Mouse (Mus musculus) liver, embryonic 15.5 days (tissue): Measurements from ENCODE around the gene Mt4. TPM values are rescaled to one million over a fixed set of nuclear protein-coding genes. Genes with fewer than 3 reads are reported as not detected.
A peak's percentile ranks its signal among the peaks of the same experiment; 100 is the strongest.
"Not testable (repeated sequence)": the region's sequence is repeated elsewhere in the genome, so short reads cannot be mapped to it uniquely, and the experiment has no call there.

Experiments used
- ATAC-seq: fragments of 200-750 bp; cut with Nextera tagmentation; 2 replicates; pipeline ENCODE4 v1.8.0; 2017; ENCODE audit warnings: moderate number of reproducible peaks, mild to moderate bottlenecking, moderate library complexity; ENCODE audit not compliant: insufficient read depth
- H3K27ac ChIP-seq: fragments of 300-500 bp; sonication (generic); replicated peaks from 2 replicates; pipeline ENCODE4 v1.5.1; 2015; ENCODE audit warnings: mild to moderate bottlenecking, inconsistent platforms
- H3K27me3 ChIP-seq: fragments of 300-500 bp; sonication (generic); 2 replicates; pipeline ENCODE4 v1.6.1; 2015; ENCODE audit warnings: mild to moderate bottlenecking, inconsistent platforms
- H3K36me3 ChIP-seq: fragments of 300-500 bp; sonication (generic); replicated peaks from 2 replicates; pipeline ENCODE4 v1.6.1; 2015; ENCODE audit warnings: moderate library complexity, mild to moderate bottlenecking, inconsistent platforms
- H3K4me1 ChIP-seq: fragments of 300-500 bp; sonication (generic); replicated peaks from 2 replicates; pipeline ENCODE4 v1.6.1; 2015; ENCODE audit warnings: inconsistent platforms
- H3K4me2 ChIP-seq: fragments of 300-500 bp; sonication (generic); 2 replicates; pipeline ENCODE4 v1.6.1; 2015; ENCODE audit warnings: moderate library complexity, mild to moderate bottlenecking, inconsistent platforms
- H3K4me3 ChIP-seq: fragments of 300-500 bp; sonication (generic); replicated peaks from 2 replicates; pipeline ENCODE4 v1.5.1; 2015; ENCODE audit warnings: mild to moderate bottlenecking, inconsistent platforms
- H3K9ac ChIP-seq: fragments of 300-500 bp; sonication (generic); 2 replicates; pipeline ENCODE4 v1.6.1; 2015; ENCODE audit warnings: moderate library complexity, mild to moderate bottlenecking, inconsistent platforms
- H3K9me3 ChIP-seq: fragments of 300-500 bp; sonication (generic); replicated peaks from 2 replicates; pipeline ENCODE4 v1.6.1; 2016; ENCODE audit warnings: inconsistent platforms
- WGBS: fragments of 180-500 bp; shearing (Covaris S2); methylation state at CpG from one replicate; pipeline ENCODE4 v1.1.7; 2015; ENCODE audit warnings: mixed read lengths; ENCODE audit not compliant: insufficient replicate concordance; 5-methylcytosine and 5-hydroxymethylcytosine counted together
- polyA plus RNA-seq: library from polyadenylated mRNA; unstranded; fragments of >200 nt; fragmentation: Nextera tagmentation; extraction: Ambion mirVana; gene quantifications from 2 replicates; pipeline ENCODE4 v1.2.1, GENCODE M21; 2015

The Mt4 gene
- polyA plus RNA-seq, 1 experiment from 2014 or later, result 1.2 TPM

DNA sequence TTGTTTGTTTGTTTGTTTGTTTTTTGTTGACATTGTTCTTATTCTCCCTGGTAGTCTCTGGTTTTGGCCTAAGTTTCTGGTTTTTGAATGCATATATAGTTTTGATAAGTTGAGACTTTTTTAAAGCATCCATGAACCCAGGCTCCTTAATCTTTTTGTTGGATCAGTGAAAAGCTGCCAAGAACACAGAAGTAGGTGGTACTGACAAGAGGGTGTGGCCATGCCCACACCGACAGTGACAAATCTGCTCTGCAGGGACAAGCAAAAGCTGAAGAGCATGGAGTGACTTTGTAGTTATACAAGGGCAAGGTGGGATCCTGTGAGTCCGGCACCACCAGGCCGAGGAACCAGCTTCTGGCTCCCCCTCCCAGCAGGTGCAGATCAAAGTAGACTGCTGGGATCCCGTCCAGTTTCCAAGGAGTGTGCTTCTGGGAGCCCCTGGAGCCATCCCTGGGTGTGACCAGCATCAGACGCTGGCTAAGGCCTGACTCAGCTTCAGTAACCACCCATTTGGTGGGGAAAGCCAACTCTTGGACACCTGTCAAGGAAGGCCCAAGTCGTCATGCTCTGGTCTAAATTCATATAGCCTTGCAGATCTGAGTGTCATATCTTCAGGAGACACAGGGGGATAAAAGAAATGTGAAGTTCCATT is 26.3 kb upstream of the Mt4 start:
- WGBS, result 62% methylated on average over 6 of the region's 6 CpGs
- Histone ChIP-seq H3K27ac (peak overlapping the region; percentile 92), H3K36me3 (no peaks in the 10 kb centered on the region), H3K9me3 (no peaks in the 10 kb centered on the region), H3K4me1 (peaks cover 68% of the 10 kb centered on the region), H3K27me3 (no peaks in the 10 kb centered on the region; the same call in 1 of the 2 replicates), H3K9ac (peak overlapping the region; percentile 27), H3K4me3 (no peak overlapping the region), H3K4me2 (peak overlapping the region; percentile 56)
- 0 out of 2 replicates have a peak, but pooled peaks have one; percentile 29 for ATAC-seq

DNA sequence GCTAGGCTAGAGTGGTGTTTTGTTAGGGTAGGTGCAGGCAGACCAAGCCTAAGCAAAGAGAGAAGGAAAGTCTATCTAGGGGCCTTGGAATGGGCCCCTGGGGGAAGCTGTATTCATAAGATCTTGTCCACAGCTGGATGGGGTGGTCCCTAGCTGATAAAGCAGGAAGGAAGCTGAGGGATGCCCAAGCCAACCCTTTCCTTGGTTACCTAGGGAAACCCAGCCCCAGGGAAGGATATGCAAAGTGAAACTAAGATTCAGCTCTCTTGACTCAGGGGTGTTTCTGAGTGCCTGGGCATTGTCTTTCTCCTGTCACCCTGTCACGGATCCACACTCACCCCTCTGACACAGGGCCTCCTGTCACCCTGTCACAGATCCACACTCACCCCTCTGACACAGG is 23.6 kb upstream of the Mt4 start:
- peak overlapping the region; percentile 40 for H3K4me2 ChIP-seq
- no peaks in the 10 kb centered on the region for H3K9me3 ChIP-seq
- ATAC-seq, result no peak
- peaks cover 54% of the 10 kb centered on the region for H3K4me1 ChIP-seq
- no peak overlapping the region for H3K4me3 ChIP-seq
- H3K9ac ChIP-seq, result peak overlapping the region; percentile 27; the same call in 1 of the 2 replicates
- peak overlapping the region; percentile 68 for H3K27ac ChIP-seq
- H3K36me3 ChIP-seq, result no peaks in the 10 kb centered on the region
- no peaks in the 10 kb centered on the region for H3K27me3 ChIP-seq
- 27% methylated on average over 1 of the region's 1 CpGs for WGBS

DNA sequence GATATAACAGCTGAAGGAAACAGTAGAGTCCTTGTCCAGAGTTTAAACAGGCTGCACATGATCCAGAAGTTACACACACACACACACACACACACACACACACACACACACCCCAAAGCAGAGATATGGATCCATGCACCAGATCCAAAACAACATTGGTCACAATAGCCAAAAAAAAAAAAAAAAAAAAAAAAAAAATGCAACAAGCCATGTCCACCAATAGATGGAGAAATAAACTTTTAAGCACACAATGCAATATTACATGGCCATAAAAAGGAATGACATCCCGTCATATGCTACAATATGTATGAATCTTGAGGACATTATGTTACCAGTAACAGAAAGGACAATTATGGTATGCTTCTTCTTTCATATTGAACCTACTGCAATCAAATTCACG is 23.0 kb upstream of the Mt4 start:
- no peak overlapping the region for H3K4me3 ChIP-seq
- H3K4me1 ChIP-seq, result peaks cover 54% of the 10 kb centered on the region
- no peaks in the 10 kb centered on the region for H3K9me3 ChIP-seq
- H3K9ac ChIP-seq, result no peak overlapping the region
- WGBS, result 76% methylated on average over 2 of the region's 2 CpGs
- ATAC-seq, result no peak
- 0 out of 2 replicates have a peak overlapping the region, but pooled peaks have one; percentile 68 for H3K27ac ChIP-seq
- no peaks in the 10 kb centered on the region for H3K36me3 ChIP-seq
- H3K27me3 ChIP-seq, result no peaks in the 10 kb centered on the region
- no peak overlapping the region; the same call in 1 of the 2 replicates for H3K4me2 ChIP-seq

DNA sequence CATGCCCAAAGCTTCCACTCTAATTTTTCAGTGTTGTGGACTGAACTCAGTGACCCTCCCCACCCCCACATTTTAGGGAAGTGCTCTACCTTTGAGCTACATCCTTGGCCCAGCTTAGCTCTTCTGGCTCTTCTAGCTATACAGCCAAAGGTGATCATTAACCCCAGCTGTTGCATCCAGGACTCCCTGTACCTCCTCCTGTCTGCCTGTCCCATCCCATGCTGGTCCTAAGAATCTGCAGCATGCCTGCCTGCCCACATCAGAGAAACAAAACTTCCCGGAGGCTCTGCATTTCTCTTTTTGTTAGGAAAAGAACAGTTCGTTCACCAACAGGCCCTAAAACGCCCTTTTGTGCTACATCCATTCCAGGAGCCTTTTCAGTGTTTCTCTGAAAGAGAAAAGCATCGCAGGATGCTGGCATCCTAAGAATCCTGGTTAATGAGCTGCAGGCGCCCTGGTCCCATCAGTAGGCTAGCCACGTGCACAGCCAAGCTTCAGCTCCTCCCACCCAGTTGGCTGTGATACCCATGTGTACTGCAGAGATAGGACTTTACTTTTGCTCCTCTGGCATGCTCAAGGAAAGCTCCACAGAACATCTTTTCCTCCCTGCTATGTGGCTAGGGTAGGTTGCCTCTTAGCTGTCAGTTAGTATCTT is 18.1 kb upstream of the Mt4 start:
- Histone ChIP-seq H3K36me3 (no peaks in the 10 kb centered on the region), H3K27me3 (peaks cover 7% of the 10 kb centered on the region; the same call in 1 of the 2 replicates), H3K4me2 (peak overlapping the region; percentile 27), H3K4me1 (peaks cover 23% of the 10 kb centered on the region), H3K27ac (peak overlapping the region; percentile 67), H3K9ac (no peak overlapping the region), H3K4me3 (no peak overlapping the region), H3K9me3 (no peaks in the 10 kb centered on the region)
- 14% methylated on average over 6 of the region's 6 CpGs for WGBS
- ATAC-seq, result peak; percentile 96

DNA sequence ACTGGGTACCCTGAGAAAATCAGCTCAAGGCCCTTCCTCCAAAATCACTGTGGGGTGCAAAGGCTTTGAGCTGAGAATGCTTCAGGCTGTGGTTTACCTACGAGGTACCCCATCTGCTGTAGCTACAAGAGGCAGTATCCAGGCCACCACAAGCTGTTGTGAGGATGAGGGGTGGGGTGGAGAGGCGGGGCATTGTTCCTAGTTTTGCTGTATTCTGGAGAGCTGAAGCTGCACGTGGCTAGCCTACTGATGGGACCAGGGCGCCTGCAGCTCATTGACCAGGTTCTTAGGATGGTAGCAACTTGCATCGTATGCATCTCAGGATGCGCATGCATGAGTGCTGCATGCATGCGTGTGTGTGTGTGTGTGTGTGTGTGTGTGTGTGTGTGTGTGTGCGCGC is 15.4 kb upstream of the Mt4 start:
- H3K36me3 ChIP-seq, result no peaks in the 10 kb centered on the region
- no peaks in the 10 kb centered on the region for H3K9me3 ChIP-seq
- no peak overlapping the region for H3K9ac ChIP-seq
- H3K4me1 ChIP-seq, result peaks cover 23% of the 10 kb centered on the region
- no peak overlapping the region for H3K4me3 ChIP-seq
- ATAC-seq, result no peak
- H3K27ac ChIP-seq, result no peak overlapping the region
- peaks cover 25% of the 10 kb centered on the region for H3K27me3 ChIP-seq
- no peak overlapping the region for H3K4me2 ChIP-seq
- 70% methylated on average over 9 of the region's 9 CpGs for whole genome bisulfite sequencing

DNA sequence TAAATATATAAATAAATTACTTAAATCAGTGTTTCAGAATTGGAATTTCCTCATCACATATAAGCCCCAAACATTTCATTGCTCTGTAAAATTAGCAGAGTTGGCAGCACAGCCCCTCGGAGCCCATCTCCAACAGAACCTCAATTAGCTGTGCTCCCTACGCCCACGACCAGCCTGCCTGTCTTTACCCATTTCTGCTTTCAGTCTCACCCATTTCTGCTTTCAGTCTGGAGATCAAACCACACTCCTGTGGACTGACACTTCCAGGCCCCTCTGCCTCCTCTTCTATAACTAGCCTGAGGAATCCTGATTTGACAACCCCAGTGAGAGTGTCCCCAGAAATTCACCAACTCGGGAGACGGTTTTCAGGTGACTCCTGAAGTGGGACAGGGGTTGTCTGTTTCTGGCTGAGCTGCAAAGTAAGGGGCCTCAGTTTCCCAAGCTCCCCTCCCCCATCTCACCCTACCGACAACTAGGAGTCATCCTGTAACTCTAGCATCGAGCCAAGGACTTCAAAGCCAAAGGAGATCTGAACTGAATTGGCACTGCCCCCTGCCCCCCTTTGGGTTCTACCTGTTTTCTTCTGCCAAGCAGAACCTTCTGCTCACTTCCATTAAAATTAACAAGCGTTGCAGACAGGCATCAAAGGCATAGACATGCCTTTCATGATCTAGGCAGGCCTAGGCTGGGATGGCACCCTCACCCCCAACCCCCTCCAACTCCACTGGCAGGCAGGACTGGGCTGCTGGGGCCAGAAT is 14.1 kb upstream of the Mt4 start:
- Histone ChIP-seq H3K27me3 (peaks cover 34% of the 10 kb centered on the region), H3K4me1 (peaks cover 23% of the 10 kb centered on the region), H3K9ac (no peak overlapping the region), H3K4me3 (no peak overlapping the region), H3K9me3 (no peaks in the 10 kb centered on the region), H3K4me2 (no peak overlapping the region), H3K36me3 (no peaks in the 10 kb centered on the region), H3K27ac (no peak overlapping the region)
- ATAC-seq, result no peak
- WGBS, result 36% methylated on average over 8 of the region's 8 CpGs

DNA sequence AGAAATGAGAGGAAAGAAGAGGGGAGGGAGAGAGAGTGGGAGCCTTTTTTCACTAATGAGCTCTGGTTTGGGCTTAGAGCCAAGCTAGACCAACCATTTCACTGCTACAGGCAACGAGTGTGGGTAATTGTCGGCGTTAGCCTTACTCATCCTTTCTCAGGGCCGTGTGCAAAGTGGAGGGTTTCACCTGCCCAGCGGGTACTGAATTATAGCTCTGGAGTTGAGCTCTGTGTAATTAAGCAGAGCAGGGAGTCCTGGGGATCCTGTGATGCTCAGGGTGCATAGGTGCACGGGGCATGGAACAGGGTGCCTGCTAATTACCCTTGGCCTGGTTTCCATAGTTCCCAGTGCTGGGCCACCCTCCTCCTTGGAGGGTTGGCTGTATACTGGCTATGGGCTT is 9.3 kb upstream of the Mt4 start:
- H3K4me2 ChIP-seq, result no peak overlapping the region
- H3K36me3 ChIP-seq, result no peaks in the 10 kb centered on the region
- H3K4me3 ChIP-seq, result no peak overlapping the region
- H3K9me3 ChIP-seq, result no peaks in the 10 kb centered on the region
- no peak for ATAC-seq
- 71% methylated on average over 6 of the region's 6 CpGs for WGBS
- no peak overlapping the region for H3K9ac ChIP-seq
- no peaks in the 10 kb centered on the region for H3K4me1 ChIP-seq
- H3K27me3 ChIP-seq, result peaks cover 41% of the 10 kb centered on the region
- no peak overlapping the region for H3K27ac ChIP-seq

DNA sequence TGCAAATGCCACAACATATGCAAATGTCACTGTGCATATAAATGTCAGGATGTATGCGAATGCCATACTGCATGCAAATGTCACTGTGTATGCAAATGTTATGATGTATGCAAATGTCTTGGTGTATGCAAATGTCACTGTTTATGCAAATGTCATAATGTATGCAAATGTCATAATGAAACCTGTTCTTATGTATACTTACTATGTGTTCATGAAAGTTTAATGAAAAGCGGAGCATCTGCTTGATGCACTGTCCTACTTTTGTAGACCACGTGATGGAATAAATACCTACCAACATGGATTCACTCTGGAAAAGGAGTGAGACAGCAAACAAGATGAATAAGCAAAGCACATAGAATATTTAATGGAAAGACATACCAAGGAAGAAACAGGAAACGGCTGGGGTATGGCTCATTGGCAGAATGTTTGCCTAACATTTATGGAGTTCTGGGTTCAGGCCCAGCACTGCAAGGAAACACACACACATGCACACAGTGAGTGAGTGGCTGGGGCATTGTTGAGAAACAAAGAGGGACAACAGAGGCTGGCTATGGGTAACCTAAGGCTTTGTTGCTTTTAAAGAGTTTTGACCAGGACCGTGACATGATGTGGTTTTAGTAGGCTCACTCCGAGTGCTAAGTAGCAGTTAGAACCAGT is 7.7 kb upstream of the Mt4 start:
- Histone ChIP-seq H3K4me2 (no peak overlapping the region), H3K4me3 (no peak overlapping the region), H3K9me3 (no peaks in the 10 kb centered on the region), H3K27me3 (peaks cover 32% of the 10 kb centered on the region), H3K4me1 (no peaks in the 10 kb centered on the region; the same call in 1 of the 2 replicates), H3K27ac (no peak overlapping the region), H3K9ac (no peak overlapping the region), H3K36me3 (no peaks in the 10 kb centered on the region)
- WGBS, result 71% methylated on average over 6 of the region's 6 CpGs
- no peak for ATAC-seq

DNA sequence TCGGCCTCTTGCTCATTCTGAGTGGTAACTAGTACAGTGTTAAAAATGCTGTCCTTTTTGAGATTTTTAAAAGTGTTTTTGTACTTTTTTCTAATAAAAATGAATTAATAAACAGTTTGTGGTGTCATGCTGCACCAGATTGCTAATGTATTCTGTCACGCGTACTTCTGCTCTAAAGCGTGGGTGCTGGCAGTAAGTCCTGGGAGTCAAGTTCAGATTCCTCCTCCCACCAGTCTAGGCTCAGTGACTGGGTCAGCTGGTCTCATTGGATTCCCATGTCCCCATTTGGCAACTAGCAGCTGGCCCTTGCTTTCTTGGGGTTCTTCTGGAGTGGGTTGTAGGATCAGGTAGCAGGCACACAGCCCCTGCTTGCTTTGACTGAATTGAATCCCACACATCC is 6.9 kb upstream of the Mt4 start:
- 83% methylated on average over 4 of the region's 4 CpGs for WGBS
- no peaks in the 10 kb centered on the region for H3K36me3 ChIP-seq
- no peak overlapping the region for H3K4me2 ChIP-seq
- no peak overlapping the region for H3K27ac ChIP-seq
- H3K9ac ChIP-seq, result no peak overlapping the region
- ATAC-seq, result no peak
- H3K27me3 ChIP-seq, result peaks cover 25% of the 10 kb centered on the region
- H3K9me3 ChIP-seq, result no peaks in the 10 kb centered on the region
- H3K4me3 ChIP-seq, result no peak overlapping the region
- peaks cover 6% of the 10 kb centered on the region for H3K4me1 ChIP-seq

DNA sequence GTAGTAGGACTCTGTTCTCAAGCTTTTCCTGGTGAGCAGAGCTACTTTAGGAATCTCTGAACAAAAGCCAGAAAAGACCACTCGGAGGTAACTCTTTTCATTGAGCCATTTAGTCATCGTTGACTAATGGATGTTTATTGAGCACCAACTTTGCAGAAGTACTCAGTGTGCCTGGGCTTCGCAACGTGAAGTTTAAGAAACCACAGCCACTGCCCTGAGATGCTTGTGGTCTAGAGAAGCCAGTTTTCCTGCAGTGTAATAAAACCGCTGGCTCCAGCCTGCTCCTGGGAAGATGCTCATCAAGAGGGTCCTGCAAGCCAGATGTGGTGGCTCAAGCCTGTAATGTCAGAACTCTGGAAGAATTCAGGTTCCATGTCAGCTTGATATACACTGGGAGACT is 4.9 kb upstream of the Mt4 start:
- H3K4me2 ChIP-seq, result no peak overlapping the region
- H3K9me3 ChIP-seq, result no peaks in the 10 kb centered on the region
- no peak overlapping the region for H3K4me3 ChIP-seq
- no peaks in the 10 kb centered on the region for H3K36me3 ChIP-seq
- no peak for ATAC-seq
- no peak overlapping the region for H3K9ac ChIP-seq
- no peak overlapping the region for H3K27ac ChIP-seq
- peaks cover 6% of the 10 kb centered on the region for H3K4me1 ChIP-seq
- peaks cover 26% of the 10 kb centered on the region for H3K27me3 ChIP-seq
- WGBS, result 33% methylated on average over 5 of the region's 5 CpGs

DNA sequence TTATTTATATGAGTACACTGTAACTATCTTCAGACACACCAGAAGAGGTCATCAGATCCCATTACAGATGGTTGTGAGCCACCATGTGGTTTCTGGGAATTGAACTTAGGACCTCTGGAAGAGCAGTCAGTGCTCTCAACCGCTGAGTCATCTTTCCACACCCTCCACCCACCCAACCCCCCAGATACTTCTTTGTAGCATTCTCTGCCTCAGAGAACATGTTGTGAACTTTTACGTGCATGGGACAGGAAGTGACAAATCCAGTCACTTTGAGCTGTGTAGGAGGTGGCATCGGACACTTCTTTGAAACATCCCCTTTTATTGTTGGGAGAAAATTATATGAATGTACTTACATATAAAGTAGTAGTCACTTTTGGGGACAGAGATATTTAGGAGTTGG is 2.4 kb upstream of the Mt4 start:
- not testable (repeated sequence) for H3K4me1 ChIP-seq, ATAC-seq, H3K9me3 ChIP-seq, H3K27ac ChIP-seq, H3K4me3 ChIP-seq, H3K36me3 ChIP-seq, H3K4me2 ChIP-seq, H3K9ac ChIP-seq
- peaks cover 21% of the 10 kb centered on the region for H3K27me3 ChIP-seq
- 24% methylated on average over 3 of the region's 3 CpGs for WGBS
